Mouse (Mus musculus) retina, adult 2 months (tissue): ENCODE results near the gene Unc80.

ENCODE experiments used
- DNase-seq: peaks from one replicate; pipeline ENCODE4 v3.0.0-alpha.2; 2012; ENCODE audit warnings: low read depth, low spot score

Unc80 gene

DNA sequence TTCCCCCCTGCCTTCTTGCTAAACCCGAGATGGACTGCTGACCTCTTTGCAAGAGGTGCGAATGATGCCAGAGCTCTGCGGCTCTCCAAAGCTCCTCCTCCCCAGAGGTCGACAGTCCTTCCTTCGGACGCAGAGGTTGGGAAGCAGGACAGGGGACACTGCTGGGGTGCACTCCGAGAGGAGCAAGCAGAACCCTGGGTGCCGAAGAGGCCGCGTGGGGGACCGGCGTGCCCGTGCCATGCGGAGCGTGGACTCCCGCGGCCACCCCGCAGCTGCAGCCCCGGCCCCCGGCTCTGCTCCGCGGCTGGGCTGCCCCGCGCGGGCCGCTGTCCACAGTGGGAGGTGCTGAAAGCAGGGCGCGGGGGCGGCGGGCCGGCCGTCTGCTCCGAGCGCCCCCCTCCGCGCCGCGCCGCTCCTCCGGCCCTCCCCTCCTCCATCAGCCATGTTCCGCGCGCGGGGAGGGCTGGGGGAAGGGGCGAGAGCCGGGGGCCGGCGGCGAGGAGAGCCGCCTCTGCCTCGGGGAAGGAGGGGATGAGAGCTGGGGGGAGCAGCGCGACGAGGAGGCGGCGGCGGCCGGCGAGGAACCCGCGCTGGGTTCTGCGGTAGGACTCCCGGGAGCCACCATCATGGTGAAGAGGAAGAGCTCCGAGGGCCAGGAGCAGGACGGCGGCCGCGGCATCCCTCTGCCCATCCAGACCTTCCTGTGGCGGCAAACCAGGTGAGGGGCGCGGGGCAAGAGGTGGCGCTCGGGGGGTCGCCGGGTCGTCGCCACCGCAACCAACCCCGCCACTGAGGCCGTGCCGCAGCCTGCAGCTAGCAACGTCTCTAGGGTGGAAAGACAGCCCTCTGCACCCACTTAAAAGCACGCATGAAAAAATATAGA is at the start of gene Unc80:
Unc80 (plus strand) TSS at position 547 of the 883 bp plus-strand sequence.
- DNase-seq, result peak; percentile 48

DNA sequence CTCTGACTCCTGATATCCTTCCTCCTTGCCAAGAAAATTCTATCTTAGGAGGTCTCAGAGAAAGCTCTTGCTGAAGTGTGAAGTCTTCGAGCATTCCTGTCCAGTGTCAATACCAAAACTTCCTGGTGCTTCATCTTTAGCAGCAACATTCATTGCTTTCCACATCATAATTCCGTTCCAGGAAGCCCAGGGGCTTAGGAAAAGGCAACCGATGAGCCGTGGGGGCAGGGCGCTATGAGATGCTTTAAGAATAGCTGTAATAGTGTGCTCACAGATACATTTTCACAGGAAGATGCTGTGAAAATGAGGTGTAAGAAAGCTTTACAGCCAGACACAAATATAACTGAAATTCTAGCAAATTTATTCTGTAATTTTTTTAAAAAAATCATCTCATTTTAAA is 42.1 kb upstream of the Unc80 start:
- DNase-seq, result no peak

DNA sequence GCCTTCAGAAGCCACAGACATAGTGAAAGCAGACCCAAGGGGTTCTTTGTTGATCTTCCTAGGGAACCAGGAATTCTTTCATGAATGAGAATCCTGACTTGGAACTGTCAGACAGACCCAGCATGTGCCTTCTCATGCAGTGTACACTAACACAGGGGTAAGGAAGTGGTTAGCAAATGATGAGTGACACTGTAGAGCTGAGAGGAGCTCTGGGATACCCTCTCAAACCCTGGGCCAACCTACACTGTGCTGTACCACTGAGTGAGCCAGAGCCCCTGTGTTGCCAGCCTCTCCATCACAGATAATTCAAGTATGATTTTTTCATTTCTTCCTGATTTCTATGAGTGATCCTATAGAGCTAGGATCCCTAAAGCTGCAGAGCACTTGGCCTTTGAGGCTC is 37.2 kb upstream of the Unc80 start:
- DNase-seq, result no peak

DNA sequence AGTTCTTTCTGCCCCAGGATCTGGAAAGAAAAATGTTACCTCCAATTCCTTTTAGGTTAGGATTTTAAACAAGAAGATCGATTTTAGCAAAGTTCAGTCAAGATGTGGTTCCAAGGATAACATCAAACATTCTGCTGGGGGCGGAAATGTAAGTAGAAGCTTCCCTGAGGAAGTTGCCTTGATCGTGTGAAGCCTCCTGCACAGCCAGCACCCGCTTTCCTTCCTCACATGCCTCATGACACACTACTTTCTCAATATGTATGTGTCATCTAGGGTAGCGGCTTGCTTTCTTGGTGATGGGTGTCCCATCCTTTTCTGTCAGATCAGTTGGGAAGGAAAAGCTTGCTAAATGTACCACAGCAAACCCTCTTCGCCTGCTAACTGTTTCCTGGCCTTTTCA is 36.7 kb upstream of the Unc80 start:
- DNase-seq, result no peak

DNA sequence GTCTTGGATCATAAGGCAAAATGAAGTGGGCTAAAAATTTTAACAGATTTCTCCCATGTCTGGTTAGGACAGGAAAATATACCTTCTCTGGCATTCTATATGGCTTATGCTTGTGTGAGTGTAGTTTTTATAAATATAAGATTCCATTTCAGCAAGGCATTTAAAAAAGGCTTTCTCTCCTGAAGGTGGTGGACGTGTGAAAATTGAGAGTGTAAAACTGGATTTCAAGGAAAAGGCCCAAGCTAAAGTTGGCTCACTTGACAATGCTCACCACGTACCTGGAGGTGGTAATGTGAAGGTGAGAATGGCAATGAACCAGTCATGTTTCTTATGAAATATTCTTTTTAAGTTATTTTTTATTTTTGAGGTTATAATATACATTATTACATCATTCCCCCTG is 30.1 kb upstream of the Unc80 start:
- DNase-seq, result no peak

DNA sequence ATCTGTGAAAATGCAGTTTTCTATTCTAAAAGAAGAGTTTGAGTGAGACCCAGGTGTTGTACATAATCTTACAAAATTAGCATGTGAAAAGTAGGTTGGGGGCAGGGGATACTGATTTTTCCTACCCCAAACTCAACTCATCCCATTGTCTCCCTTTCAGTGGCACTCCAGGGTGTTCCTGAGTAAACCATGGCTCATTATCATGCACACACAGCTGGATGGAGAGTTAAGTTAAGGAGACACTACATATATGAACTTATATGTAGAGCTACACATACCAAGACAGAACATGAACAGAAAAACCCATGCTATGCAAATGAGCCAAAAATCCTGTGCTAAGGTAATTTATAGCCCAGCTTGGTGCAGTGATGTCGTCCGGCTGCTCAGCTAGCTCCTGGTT is 25.2 kb upstream of the Unc80 start:
- DNase-seq, result no peak

DNA sequence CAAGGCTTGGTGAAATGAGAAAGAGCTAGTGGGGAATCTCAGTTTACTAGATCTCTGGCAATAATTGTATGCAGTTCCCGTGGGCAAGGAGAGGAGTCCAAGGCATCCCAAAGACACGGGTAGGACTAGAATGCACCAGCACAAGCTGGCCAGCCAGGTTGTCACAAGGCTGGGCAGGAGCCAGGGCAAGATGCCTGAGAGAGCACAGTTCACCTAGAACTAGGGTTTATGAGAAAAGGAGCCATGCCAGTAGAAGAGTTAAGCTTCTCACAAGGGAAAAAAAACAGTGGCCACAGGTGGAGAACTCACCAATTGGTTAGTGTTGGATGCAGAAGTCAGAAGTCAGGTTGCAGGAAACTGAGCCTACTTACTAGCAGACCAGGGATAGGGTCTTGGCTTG is 18.7 kb upstream of the Unc80 start:
- no peak for DNase-seq

DNA sequence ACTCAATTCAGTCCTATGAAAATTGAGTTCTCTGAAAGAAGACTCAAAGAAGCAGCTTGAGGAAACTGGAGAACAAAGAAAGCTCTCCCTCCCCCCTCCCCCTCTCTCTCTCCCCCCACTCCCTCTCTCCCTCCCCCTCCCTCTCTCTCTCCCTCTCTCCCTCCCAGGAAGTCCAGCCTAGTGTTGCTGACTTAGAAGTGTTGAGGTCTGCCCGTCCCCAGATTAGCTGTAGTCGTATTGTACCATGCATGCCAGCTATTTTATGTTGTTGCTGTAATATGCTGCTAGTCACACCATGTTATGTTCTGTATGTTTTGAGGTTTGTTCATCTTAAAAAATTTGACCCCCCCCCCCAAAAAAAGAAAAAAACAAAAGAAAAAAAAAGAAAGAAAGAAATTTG is 11.6 kb upstream of the Unc80 start:
- DNase-seq, result no peak

DNA sequence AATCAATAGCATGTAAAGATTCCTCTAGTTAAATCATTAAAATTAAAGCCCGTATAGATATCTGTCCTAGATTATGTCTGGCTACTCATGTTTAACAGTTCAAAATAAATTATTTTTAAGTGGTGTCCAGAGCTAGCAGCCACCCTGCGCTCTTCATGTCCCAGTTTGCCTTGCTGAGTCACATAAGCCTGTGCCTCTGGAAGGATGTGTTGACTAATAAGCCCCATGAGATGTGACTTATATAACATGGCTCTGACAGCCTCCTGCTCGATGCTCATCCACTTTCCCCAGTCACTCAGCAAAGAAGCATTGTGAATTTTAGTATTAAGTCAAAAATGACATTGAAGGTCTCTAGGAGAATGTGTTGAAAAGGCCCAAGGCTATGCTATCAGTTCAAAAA is 10.4 kb upstream of the Unc80 start:
- no peak for DNase-seq

DNA sequence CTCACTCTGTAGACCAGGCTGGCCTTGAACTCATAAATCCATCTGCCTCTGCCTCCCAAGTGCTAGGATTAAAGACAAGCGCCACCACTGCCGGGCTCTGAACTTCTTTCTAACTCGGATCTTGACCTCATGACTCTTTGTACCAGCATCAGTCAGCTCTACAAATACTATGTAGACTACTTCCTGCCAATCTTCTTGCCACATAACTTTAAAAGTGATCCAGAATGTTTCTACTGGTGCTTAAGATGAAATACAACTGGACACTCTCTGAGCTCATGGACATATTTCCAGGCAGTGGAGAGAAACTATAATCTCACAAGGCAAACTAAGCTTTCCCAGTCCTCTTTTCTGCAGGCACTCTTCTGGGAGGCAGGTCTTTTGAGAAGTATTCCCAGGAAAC is 8.8 kb upstream of the Unc80 start:
- DNase-seq, result no peak

DNA sequence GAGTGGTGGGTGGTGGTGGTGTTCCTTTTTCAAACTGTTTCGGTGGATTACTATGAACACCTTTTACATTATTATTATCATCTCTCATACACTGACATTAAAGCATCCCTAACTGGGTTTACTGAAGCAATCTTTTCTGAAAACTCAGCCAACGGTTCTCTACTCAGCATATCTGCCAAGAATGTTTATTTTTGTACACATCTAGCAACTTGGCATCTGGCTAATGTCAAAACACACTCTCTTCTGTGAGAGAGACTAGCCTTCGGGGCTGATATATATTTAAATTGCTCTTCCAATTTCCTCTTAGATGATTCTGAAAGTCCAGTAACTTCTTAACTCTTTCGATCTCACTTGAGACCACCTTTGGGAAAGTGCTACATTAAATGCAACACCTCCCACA is 7.3 kb upstream of the Unc80 start:
- DNase-seq, result no peak

DNA sequence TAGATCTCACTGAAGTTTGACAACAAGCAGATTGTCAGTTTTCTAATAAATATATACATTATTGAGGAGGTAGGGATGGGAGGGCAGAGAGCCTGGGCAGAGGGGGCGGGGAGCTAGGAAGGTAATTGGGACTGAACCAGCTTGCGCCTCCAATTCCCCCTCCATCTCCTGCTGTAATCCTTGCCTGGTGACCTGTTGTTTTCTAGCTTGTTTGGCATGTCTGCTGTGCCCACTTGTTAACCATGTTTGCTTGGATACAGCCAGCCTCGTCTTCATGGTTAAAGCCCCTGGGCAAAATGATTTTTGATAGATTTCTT is 495 bp downstream of the Unc80 start:
- DNase-seq, result peak; percentile 32

DNA sequence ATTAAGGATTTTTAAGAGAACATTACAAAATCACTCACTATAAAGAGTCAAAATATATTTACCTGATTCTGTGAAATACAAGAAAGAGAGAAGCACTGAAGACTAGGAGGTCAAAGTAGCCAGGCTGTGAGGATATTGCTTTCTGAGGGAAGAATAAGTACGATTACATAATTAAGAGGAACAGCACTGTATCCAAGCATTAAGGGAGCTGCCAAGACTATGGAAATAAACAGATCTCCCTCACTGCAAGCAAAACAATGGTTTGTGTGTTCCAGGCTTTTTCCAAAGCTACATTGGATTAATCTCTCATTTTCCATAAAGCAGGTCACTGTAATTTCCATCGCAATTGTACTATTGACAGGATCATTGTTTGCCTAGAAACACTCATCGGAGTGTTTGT is 14.6 kb downstream of the Unc80 start:
- DNase-seq, result no peak

DNA sequence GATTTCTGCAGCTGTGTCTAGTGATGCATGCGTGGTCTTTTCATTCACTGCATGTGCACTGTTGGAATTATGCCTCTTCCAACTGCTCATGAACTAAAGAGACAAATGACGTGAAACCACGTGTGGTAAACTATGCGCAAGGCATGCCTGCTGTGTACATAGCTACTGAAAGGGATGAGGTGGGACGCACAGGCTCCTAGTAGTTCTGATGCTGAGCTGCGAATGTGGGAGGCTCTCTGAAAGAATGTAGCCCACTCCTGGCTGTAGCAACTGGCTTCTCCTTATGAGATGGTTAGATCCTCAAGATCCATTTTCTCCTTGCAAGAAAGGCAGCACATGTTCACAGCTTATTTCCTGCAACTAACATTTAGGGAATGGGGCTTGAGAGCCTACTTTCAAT is 24.9 kb downstream of the Unc80 start:
- no peak for DNase-seq

DNA sequence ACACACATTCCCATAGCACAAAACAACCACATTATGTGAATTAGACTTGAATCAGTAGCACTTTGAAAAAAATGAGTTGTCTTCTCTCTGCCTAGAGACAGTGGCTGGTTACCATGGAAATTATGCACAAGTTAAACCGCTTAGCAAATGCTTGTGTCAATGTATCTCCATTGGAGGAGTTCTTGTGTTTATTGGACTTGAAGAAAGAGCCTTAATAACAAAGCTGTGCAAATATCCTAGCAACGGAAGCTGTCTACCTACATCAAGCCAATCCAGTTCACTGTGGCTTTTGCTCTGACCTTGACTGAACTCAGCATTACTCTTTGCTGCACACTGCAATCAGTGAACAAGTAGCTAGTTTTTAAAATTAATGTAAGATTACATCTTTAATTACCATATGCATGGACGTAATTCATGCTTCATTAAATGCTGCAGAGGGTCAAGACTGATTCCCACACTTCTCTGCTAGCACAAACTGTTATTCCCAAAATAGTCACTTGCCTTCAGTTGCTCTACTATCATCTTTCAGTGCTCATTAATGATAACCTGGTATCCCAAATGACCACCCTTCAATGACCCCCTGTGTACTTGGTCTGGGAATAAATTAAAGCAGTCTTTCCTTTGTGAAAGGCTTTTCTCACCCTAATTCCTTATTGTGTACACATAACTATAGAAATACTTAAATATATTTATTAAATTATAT is 27.3 kb downstream of the Unc80 start:
- no peak for DNase-seq

DNA sequence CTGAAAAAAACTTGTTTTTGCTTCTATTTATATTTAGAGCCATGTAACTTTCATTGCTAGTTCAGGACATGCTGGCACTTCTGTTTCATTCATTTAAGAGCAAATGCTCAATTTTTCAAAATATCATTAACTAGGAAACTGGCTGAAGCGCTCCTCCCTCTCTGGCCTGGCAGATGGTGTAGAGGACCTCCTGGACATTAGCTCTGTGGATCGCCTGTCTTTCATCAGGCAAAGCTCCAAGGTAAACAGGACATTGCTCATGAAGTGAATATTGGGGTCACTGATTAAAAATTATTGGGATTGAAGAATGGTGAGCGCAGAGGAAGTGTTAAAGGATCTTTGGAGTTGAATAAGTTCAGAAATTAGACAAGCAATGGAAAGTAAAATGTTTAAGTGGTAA is 82.6 kb downstream of the Unc80 start:
- no peak for DNase-seq

DNA sequence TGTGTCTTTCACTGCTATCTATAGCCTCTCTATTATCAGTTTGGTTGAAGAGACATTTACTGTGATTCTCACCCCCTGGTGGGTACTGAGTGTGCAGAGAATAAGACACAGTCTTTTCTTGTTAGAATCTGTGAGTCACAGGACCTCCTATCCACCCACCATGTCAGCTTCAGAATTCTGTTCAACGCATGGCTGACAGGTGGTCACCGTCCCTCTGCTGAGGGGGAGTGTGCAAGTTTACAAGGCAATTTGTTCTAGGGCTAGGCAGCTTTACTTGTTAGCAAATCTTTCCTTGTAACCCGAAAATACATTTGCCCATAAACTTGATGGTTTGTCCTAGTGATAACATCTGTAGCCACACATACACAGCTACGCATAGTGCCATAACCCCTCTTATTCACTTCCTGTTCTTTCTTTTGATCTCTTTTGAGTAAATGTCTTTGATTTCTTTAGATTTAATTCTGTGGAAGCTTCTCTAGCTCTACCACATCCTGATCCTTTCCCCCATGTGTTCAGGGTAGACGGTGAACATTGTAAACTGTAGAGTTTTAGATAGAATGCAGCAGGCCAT is 84.3 kb downstream of the Unc80 start:
- DNase-seq, result no peak

DNA sequence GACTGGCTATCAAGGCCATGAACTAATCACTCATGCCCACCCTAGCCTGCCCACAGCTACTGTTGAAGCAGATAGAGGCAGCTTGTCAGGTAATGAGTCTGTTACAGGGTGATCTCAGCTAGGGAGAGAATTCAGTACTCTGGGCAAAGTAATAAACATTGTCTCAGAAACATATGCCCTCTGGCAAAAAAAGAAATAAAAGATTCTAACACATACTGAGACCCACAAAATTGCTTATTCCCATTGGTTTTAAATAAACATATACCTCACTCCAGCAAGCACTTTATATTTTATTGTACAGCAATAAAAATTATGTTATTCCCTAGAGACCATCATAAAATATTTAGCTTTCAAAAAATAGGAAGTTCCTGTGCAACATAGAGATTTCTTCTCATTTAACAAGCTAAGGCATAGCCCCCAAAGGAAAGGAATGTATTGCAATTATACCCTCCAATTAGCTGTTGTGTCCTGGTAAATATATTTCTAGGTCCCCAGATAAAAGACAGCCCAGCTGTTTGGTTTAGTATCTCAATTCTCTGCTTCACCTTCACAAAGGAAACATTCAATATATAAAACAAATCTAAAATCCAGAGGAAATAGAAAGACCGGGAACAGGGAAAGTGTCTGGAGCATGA is 93.6 kb downstream of the Unc80 start:
- DNase-seq, result no peak

DNA sequence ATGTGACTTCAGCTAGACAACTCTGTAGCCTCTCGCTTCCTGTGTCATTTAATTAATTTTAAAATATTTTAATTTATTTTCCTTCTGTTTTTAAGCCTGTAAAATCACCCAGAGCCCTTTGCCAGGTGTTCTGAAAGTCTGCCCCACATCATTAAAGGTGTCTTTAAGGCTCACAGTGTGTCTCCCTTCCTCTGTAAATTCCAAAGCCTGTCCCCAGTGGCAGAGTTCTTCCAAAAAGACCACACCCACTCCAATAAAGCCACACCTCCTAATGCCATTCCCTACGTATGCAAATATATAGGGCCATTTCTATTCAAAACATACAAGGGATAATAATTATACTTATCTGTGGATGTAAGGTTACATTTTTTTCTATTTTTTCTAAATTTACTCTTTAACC is 94.2 kb downstream of the Unc80 start:
- DNase-seq, result no peak

DNA sequence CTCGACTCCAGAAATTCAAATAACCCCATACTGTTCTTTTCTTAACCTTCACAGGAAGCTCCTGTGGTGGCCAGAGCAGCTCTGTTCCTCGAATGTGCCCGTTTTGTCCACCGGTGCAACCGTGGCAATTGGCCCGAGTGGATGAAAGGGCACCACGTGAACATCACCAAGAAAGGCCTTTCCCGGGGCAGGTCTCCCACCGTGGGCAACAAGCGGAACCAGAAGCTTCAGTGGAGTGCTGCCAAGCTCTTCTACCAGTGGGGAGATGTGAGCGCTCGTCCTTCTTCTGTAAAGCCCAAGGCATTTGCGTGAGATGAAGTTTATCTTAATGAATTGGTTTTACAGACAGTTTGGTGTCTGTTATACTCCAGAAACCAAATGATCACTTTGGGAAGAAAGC is 101.6 kb downstream of the Unc80 start:
- no peak for DNase-seq

DNA sequence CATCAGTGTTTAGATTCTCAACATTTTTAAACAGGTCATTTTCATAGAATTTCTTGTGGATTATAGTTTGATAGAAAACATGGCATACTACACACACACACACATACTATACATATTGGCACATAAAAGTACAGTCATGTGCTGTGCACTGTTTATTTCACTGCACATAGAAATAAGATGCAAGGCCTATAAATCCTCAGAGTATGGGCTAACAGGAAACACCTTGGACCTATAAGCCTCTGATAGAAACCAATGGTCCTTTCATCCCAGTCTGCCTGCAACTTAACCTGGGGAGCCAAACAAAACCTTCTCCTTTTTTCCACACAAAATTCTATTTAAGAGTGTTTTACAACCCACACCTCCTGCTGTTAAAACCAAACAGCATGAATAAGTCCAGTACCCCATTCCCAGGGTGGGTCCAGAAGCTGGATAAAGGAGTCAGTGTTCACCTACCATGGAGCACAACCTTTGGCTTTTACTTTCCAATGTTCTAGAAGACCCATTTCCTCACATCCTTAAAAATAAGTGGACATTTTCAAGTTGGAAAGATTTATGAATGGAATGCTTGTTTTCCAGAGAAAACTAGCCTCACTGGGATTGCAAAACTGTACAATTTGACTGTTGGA is 129.1 kb downstream of the Unc80 start:
- DNase-seq, result no peak

DNA sequence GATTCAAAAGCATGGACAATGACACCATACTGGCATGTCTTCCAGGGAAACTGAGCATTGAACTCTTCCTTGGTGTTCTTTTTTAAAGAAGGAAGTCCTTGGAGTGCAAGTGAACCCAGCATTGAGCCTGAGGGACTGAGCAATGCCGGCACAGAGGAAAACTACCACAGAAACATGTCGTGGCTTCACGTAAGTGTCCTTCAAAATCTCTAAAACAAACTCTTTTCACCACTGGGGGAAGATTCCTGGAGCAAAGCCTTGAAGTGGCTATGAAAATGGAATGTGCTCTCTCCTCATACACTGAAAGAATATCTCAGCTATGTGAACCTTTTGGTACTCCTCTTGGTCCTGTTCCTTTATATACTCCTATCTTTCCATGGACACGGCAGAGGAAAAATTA is 140.1 kb downstream of the Unc80 start:
- no peak for DNase-seq
